Mouse (Mus musculus) midbrain, embryonic 10.5 days (tissue): Measurements from ENCODE around the gene Ifnl3. TPM values are rescaled to one million over a fixed set of nuclear protein-coding genes. Genes with fewer than 3 reads are reported as not detected.
"Not testable (repeated sequence)": the region's sequence is repeated elsewhere in the genome, so short reads cannot be mapped to it uniquely, and the experiment has no call there.

Experiments
- DNase-seq: peaks from one replicate; pipeline ENCODE4 v3.0.0-alpha.2; 2017; ENCODE audit warnings: low spot score
- H3K27ac ChIP-seq: fragments of 300-500 bp; sonication (generic); replicated peaks from 2 replicates; pipeline ENCODE4 v1.5.1; 2016; ENCODE audit warnings: mild to moderate bottlenecking
- H3K27me3 ChIP-seq: fragments of 300-500 bp; sonication (generic); 2 replicates; pipeline ENCODE4 v1.6.1; 2016; ENCODE audit warnings: low read depth, mild to moderate bottlenecking; ENCODE audit not compliant: poor library complexity, severe bottlenecking
- H3K36me3 ChIP-seq: fragments of 300-500 bp; sonication (generic); 2 replicates; pipeline ENCODE4 v1.6.1; 2016; ENCODE audit warnings: mild to moderate bottlenecking, moderate library complexity
- H3K4me1 ChIP-seq: fragments of 300-500 bp; sonication (generic); 2 replicates; pipeline ENCODE4 v1.6.1; 2016
- H3K4me3 ChIP-seq: fragments of 300-500 bp; sonication (generic); 2 replicates; pipeline ENCODE4 v1.5.1; 2016; ENCODE audit warnings: mild to moderate bottlenecking, moderate library complexity
- H3K9me3 ChIP-seq: fragments of 300-500 bp; sonication (generic); replicated peaks from 2 replicates; pipeline ENCODE4 v1.6.1; 2016; ENCODE audit warnings: mild to moderate bottlenecking
- WGBS: fragments of 180-500 bp; shearing (Covaris S2); methylation state at CpG from one replicate; pipeline ENCODE4 v1.1.7; 2016; 5-methylcytosine and 5-hydroxymethylcytosine counted together
- polyA plus RNA-seq: library from polyadenylated mRNA; unstranded; fragments of >200 nt; fragmentation: Nextera tagmentation; extraction: Ambion mirVana; gene quantifications from 2 replicates; pipeline ENCODE4 v1.2.1, GENCODE M21; 2016

Ifnl3 gene
- polyA plus RNA-seq, 1 experiment from 2014 or later = not detected

DNA sequence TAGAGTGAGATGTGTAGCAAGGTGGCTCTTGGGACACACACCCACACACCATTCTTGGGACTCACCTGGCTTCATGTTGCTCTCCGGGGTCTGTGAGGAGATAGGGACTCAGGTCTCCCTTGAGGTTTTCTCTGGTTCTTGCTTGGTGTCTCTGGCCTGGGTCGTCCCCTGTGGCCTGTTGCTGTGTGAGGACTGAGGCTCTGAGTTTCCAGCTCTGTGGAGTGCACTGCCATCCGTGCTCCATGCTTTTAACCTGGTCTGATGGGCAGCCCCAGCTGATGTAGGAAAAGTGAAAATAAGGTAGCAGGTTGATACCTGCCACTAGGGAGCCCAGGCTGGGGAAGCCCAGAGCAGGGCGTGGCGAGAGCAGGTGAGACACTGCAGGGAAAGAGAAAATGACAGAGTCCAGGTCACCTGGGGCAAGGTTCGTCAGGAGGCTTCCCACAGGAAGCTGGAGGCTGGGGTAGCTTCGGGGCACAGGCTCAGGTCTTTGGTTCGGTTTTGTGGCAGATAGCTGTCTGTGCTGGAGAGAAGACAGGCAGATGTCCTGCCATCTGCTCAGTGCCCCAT lies 12.1 kb upstream of the Ifnl3 start, which contains the start of gene Ifnl2:
Gene Ifnl2, minus strand, starts transcription at position 51 of the 570 bp plus-strand sequence.
- H3K27ac ChIP-seq, H3K36me3 ChIP-seq, H3K4me3 ChIP-seq, H3K4me1 ChIP-seq, DNase-seq, H3K9me3 ChIP-seq, H3K27me3 ChIP-seq: not testable (repeated sequence)
- 73% methylated on average over 8 of the region's 8 CpGs for WGBS

DNA sequence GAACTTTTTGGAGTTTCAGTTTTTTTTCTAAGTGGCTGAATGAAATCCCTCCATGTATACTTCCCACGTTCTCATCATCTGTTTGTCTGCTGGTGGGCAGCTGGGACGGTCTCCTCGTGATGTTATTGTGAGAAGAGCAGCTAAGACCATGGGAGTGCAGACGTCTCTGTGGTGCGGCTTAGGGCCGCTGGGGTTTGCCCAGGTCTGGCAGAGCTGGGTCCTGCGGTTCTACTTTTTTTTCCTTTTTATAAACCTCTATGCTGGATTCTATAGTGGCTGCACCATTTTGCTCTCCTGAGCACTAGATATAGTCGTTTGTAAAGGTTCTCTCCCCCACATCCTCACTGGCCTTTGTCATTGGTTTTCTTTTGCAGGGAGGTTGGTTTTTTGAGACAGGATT lies 11.2 kb upstream of the Ifnl3 start:
- Histone ChIP-seq H3K27me3 (no peaks in the 10 kb centered on the region), H3K4me3 (no peak overlapping the region), H3K9me3 (no peaks in the 10 kb centered on the region; the same call in 1 of the 2 replicates), H3K27ac (no peak overlapping the region), H3K4me1 (no peaks in the 10 kb centered on the region), H3K36me3 (no peaks in the 10 kb centered on the region)
- DNase-seq = no peak
- 77% methylated on average over 8 of the region's 8 CpGs for WGBS

DNA sequence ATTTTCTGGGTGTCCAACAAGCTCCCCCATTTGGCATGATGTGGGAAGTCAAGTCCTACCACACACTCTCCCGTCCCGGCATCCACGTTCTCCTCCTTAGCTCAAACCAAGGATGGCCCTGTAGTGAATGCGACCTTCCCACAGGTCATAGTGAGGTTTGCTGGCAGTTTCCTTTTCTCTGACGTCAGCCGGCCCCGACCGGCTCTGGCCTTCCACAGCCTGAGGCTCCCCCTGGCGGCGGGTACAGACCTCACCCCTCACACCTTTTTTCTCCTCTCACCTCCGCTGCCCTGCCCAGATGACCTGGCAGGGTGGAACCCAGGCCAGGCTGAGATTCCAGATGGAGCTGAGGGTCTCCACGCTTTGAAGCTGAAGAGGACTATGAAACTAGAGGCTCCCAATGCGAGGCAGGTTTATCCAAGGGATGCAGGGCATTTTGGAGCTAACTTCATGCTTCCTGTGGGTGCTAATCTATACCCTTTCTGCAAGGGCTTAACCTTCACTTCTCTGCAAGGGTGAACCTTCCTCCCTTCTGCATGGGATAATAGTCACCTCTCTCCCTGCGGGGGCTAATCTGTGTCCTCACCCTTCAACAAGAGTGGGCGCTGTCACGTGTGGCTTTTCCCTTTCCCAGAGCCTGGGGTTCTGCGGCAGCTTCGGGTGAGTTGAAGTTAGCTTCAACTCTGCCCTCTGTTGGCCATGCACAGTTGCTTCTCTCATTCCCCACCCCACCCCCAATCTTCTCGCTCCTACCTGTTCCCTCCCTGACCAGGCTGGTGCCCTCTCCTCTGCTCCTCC lies 5.5 kb downstream of the Ifnl3 start:
- H3K4me3 ChIP-seq = no peak overlapping the region
- DNase-seq = peak; percentile 78
- H3K4me1 ChIP-seq = peaks cover 10% of the 10 kb centered on the region
- H3K36me3 ChIP-seq = no peaks in the 10 kb centered on the region
- no peaks in the 10 kb centered on the region for H3K9me3 ChIP-seq
- 11% methylated on average over 19 of the region's 19 CpGs for WGBS
- H3K27me3 ChIP-seq = no peaks in the 10 kb centered on the region
- no peak overlapping the region for H3K27ac ChIP-seq

DNA sequence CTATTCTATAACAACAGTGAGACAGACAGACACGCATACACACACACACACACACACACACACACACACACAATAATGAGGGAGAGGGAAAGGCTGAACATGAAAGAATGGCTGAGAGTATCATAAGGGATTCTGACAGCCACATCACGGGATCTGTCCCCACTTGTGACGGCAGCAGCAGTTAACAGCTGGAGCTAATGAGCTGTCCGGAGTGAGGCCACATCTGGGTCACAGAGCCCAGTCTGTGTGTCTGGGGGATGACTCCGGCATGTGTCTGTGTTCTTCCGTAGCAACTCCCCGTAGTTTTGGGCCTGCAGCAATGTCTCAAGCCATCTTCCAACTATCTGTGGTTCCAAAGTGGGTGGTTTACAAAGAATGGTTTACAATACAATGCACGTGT lies 9.4 kb downstream of the Ifnl3 start:
- DNase-seq = no peak
- Histone ChIP-seq H3K27me3 (no peaks in the 10 kb centered on the region), H3K36me3 (no peaks in the 10 kb centered on the region), H3K4me3 (no peak overlapping the region), H3K27ac (no peak overlapping the region), H3K4me1 (peaks cover 10% of the 10 kb centered on the region), H3K9me3 (no peaks in the 10 kb centered on the region)
- WGBS = 80% methylated on average over 8 of the region's 8 CpGs

DNA sequence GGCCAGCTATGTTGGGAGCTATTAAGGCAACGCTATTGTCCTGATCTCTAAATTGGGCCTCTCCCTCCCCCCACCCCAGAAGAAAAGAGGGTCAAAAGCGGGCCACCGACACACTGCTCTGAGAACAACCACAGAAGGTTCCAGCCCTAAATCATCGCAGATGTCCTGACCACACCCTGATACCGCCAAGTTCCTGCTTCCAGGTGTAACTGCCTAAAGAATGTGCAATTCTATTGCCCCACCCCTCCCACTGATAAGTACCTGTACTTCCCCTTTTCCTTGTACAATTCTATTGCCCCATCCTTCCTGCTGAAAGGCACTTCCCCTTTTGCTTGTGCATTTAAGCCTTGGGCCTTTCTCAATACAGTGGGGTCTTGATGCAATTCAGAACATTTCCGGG lies 16.2 kb downstream of the Ifnl3 start:
- WGBS = 93% methylated on average over 6 of the region's 6 CpGs
- not testable (repeated sequence) for H3K9me3 ChIP-seq, H3K4me1 ChIP-seq, H3K36me3 ChIP-seq, H3K4me3 ChIP-seq, DNase-seq, H3K27ac ChIP-seq
- peaks cover 10% of the 10 kb centered on the region for H3K27me3 ChIP-seq

DNA sequence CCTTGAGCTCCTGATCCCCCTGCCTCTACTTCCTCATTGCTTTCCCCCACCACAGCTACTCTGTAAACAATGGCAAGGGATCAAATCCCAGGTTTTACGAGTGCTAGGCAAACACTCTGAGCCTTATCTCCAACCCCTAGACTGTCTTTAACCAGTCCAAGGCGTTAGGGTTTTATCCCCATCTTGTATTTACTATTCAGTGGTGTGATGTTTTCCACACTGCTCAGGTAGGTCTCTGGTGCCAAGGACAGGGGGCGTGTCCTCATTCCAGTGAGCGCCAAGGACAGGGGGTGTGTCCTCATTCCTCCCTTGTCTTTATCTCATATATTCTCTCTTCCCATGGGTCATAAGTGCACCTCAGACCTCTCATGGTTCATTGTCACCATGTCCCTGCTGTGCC lies 17.9 kb downstream of the Ifnl3 start, which contains the start of gene Sycn:
Gene Sycn, plus strand, starts transcription at position 360 of the 400 bp plus-strand sequence.
- H3K36me3 ChIP-seq = no peaks in the 10 kb centered on the region
- no peak within 1 kb of the TSS for H3K27ac ChIP-seq
- DNase-seq = no peak
- peaks cover 23% of the 10 kb centered on the region for H3K4me1 ChIP-seq
- 0 out of 2 replicates have a peak, but pooled peaks cover 3% of the 10 kb centered on the region for H3K9me3 ChIP-seq
- WGBS = 76% methylated on average over 4 of the region's 4 CpGs
- peaks cover 27% of the 10 kb centered on the region for H3K27me3 ChIP-seq
- no peak within 1 kb of the TSS for H3K4me3 ChIP-seq

DNA sequence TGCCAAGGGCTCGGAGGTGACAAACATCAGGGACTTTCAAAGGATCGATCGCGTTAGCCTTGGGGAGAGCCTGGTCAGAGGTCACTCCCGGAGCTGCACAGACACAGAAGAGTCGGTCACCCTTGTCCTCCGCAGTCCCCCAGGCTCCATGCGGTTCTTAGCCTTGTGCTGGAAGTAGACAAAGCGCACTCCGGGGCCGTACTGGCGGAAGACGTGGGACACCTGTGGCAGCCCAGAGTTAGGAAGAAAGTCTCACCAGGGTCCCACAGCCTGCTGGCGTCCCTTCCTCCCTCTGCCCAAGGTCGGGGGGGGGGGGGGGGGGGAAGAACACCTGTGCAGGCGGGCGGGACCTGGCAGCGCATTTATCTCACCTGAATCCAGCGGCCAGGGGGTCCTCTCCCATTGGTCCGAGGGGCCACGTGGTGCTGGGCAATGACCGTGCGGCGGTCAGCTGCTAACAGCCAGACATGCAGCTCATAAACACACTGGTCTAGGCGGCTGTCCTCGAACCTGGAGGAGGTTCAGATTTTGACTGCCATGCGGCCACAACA lies 21.5 kb downstream of the Ifnl3 start:
- DNase-seq = peak; percentile 64
- Histone ChIP-seq H3K4me3 (peak overlapping the region; percentile 52), H3K27me3 (peaks cover 53% of the 10 kb centered on the region), H3K9me3 (0 out of 2 replicates have a peak, but pooled peaks cover 3% of the 10 kb centered on the region), H3K27ac (peak overlapping the region; percentile 81), H3K36me3 (no peaks in the 10 kb centered on the region), H3K4me1 (peaks cover 40% of the 10 kb centered on the region)
- 2% methylated on average over 27 of the region's 27 CpGs for WGBS

DNA sequence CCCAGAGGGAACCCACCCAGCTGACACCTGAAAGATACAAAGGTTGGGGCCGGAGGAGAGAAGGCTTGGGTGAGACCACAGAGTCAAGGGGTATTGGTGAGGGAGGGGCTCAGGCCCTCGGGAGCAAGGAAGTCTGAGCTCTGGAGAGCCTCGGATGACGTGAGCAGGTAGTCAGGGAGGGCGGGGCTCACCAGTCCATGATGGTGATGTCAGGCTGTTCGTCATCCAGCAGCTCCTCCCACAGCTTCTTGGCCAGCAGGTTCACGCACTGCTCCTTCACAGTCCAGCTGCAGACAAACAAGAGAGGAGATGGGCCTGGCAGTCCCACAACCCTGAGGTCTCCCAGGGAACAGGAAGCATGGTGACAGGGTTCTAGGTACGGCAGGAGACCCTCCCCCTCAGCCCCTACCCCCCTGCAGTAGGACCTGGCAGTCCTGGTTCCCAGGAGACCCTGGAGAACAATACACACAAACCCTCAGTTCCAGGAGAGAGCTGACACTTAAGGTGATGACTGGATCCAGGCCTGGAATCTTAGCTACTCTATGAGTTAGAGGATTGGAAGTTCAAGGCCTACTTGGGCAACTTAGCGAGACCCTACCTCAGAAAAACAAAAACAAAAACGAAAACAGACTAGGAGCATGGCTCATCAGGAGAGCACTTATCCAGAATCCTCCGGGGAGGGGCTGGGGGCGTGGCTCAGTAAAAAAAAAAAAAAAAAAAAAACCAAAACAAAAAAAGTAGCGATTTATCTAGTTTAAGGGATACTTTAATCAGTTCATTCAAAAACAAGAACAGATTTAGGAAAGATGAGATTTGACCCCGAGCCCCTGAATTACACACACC lies 22.6 kb downstream of the Ifnl3 start:
- Histone ChIP-seq H3K27me3 (peaks cover 53% of the 10 kb centered on the region), H3K9me3 (0 out of 2 replicates have a peak, but pooled peaks cover 3% of the 10 kb centered on the region), H3K4me3 (no peak overlapping the region), H3K36me3 (no peaks in the 10 kb centered on the region), H3K27ac (no peak overlapping the region), H3K4me1 (peaks cover 40% of the 10 kb centered on the region)
- 20% methylated on average over 14 of the region's 14 CpGs for WGBS
- peak; percentile 55 for DNase-seq

DNA sequence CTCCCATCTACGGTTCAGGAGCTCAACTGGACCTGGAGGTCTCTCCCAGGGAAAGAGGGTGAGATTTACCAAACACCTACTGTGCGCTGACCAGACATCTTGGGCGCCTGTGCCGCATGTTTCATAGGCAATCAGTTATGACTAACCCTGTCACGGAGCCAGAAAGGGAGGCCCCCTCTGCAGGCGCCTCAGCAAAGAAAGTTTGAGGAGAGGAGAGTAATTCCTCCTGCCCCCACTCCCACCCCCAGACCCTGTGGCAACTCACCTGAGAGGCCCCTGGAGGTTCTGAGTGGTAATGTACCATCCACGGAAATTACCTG lies 23.2 kb downstream of the Ifnl3 start:
- Histone ChIP-seq H3K27ac (no peak overlapping the region), H3K36me3 (no peaks in the 10 kb centered on the region), H3K9me3 (0 out of 2 replicates have a peak, but pooled peaks cover 3% of the 10 kb centered on the region), H3K4me3 (peak overlapping the region; percentile 55), H3K4me1 (peaks cover 40% of the 10 kb centered on the region), H3K27me3 (peaks cover 53% of the 10 kb centered on the region)
- DNase-seq = no peak
- WGBS = 39% methylated on average over 7 of the region's 7 CpGs

DNA sequence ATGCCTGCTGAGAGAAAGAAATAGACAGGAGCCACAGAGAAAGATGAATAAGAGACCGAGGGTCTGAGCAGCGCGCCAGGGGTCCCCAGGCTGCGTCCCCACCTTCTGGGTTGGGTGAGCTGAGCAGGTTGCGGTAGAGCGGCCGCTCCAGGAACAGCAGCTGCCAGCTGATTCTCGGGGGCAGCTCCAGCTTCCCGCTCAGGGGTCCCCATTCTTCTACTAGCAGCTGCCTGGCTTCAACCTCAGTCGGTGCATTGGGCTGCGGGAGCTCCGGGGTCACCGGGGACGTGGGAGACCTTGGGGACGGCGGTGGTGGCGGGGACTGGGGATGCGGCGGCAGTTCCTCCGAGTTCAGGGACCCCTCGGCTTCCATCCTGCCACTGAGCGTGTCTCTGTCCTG lies 24.0 kb downstream of the Ifnl3 start:
- Histone ChIP-seq H3K9me3 (0 out of 2 replicates have a peak, but pooled peaks cover 3% of the 10 kb centered on the region), H3K36me3 (no peaks in the 10 kb centered on the region), H3K4me3 (peak overlapping the region; percentile 55), H3K27me3 (peaks cover 53% of the 10 kb centered on the region), H3K4me1 (peaks cover 40% of the 10 kb centered on the region), H3K27ac (no peak overlapping the region; the same call in 1 of the 2 replicates)
- DNase-seq = peak; percentile 35
- under 1% methylated on average over 22 of the region's 22 CpGs for WGBS

DNA sequence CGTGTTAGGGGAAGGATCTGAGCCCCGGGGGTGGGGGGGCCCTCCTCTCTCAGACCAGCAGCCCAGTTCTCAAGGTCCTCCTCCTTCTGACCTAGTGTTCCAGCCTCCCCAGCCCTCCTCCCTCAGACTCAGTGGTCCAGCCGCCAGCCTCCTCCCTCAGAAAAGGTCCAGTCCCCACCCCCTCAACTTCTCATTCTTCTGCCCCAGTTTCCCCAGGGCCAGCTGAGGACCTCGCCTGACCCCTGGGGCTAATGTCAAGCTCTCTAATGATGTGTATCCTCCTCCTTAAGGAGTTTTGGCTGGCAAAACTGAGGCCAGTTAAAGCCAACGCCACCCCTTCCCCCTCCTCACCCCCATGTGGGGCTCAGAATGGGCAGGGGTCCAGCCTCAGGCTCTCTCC lies 24.5 kb downstream of the Ifnl3 start, which contains the start of gene Nccrp1:
Gene Nccrp1, minus strand, starts transcription at position 101 of the 400 bp plus-strand sequence.
- 9% methylated on average over 5 of the region's 5 CpGs for WGBS
- no peak for DNase-seq
- Histone ChIP-seq H3K9me3 (peaks cover 3% of the 10 kb centered on the region; the same call in 1 of the 2 replicates), H3K36me3 (no peaks in the 10 kb centered on the region), H3K27me3 (peaks cover 53% of the 10 kb centered on the region), H3K27ac (no peak within 1 kb of the TSS; the same call in 1 of the 2 replicates), H3K4me1 (peaks cover 40% of the 10 kb centered on the region), H3K4me3 (peak within 1 kb of the TSS; percentile 55)

DNA sequence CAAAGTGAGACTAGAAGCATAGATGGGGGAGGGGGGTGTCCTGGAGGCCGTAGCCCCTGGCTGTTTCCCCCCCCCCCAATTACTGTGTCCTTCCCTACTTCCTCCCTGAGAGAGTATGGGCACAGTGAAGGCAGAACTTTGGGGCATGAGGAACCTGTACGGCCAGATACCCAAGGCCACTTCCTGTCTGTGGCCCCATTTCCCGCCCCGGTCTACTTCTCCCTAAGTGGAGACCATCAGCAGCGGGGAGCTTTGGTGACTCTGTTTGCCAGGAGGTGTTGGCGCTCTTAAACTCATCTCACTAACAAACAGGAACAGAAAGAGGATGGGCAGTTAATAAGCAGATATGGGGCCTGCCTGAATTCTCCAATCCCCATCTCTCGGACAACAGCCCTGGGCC lies 25.0 kb downstream of the Ifnl3 start:
- WGBS = 75% methylated on average over 7 of the region's 7 CpGs
- no peaks in the 10 kb centered on the region for H3K36me3 ChIP-seq
- H3K27ac ChIP-seq = no peak overlapping the region
- H3K4me3 ChIP-seq = no peak overlapping the region
- H3K4me1 ChIP-seq = peaks cover 40% of the 10 kb centered on the region
- H3K9me3 ChIP-seq = peaks cover 1% of the 10 kb centered on the region; the same call in 1 of the 2 replicates
- DNase-seq = no peak
- H3K27me3 ChIP-seq = peaks cover 53% of the 10 kb centered on the region
